Mouse (Mus musculus) MEL (cell line): ENCODE measurements around the gene Krt7. TPM values are rescaled to one million over a fixed set of nuclear protein-coding genes. Genes with fewer than 3 reads are reported as not detected.
A peak's percentile ranks its signal among the peaks of the same experiment; 100 is the strongest.

ENCODE experiments used
- DNase-seq: peaks from one replicate; pipeline ENCODE4 v3.0.0; 2011; ENCODE audit warnings: low read depth, low spot score
- H3K27ac ChIP-seq: 2 replicates; pipeline ENCODE4 v1.5.1; 2012; ENCODE audit warnings: low read depth, mild to moderate bottlenecking, control low read depth, low read length, moderate library complexity; ENCODE audit not compliant: control insufficient read depth
- H3K27me3 ChIP-seq, 2 experiments: fragments of 150-350 bp in 1 of 2; sonication (generic) in 1 of 2; 2 replicates each; pipeline ENCODE4 v1.6.1; 2012; ENCODE audit warnings: low read length in 2 of 2, mild to moderate bottlenecking in 2 of 2, improper control_type of control experiment in 1 of 2, moderate library complexity in 1 of 2; ENCODE audit not compliant: insufficient read depth in 2 of 2, control insufficient read depth in 1 of 2
- H3K36me3 ChIP-seq, 2 experiments: 2 replicates each; pipeline ENCODE4 v1.6.1; 2012 to 2014; ENCODE audit warnings: low read length in 2 of 2, improper control_type of control experiment in 1 of 2, inconsistent platforms in 1 of 2, mild to moderate bottlenecking in 1 of 2; ENCODE audit not compliant: insufficient read depth in 2 of 2, control insufficient read depth in 1 of 2
- H3K4me1 ChIP-seq, 2 experiments: fragments of 150-350 bp in 1 of 2; sonication (generic) in 1 of 2; 2 replicates each; pipeline ENCODE4 v1.6.1; 2012; ENCODE audit warnings: low read length in 2 of 2, improper control_type of control experiment in 1 of 2, mild to moderate bottlenecking in 1 of 2; ENCODE audit not compliant: insufficient read depth in 2 of 2, control insufficient read depth in 1 of 2
- H3K4me3 ChIP-seq, 2 experiments: fragments of 150-350 bp in 1 of 2; sonication (generic) in 1 of 2; 2 replicates each; pipeline ENCODE4 v1.5.1; 2012; ENCODE audit warnings: low read depth in 2 of 2, low read length in 2 of 2, mild to moderate bottlenecking in 2 of 2, moderate library complexity in 2 of 2, control low read depth in 1 of 2, improper control_type of control experiment in 1 of 2; ENCODE audit not compliant: control insufficient read depth in 1 of 2, insufficient read depth in 1 of 2
- H3K79me2 ChIP-seq: 2 replicates; pipeline ENCODE4 v1.6.1; 2012; ENCODE audit warnings: mild to moderate bottlenecking, low read length, moderate library complexity; ENCODE audit not compliant: control insufficient read depth, poor library complexity, insufficient read depth
- H3K9ac ChIP-seq: 2 replicates; pipeline ENCODE4 v1.6.1; 2012; ENCODE audit warnings: low read depth, mild to moderate bottlenecking, control low read depth, low read length, moderate library complexity; ENCODE audit not compliant: control insufficient read depth, poor library complexity, severe bottlenecking
- H3K9me3 ChIP-seq: fragments of 150-350 bp; sonication (generic); replicated peaks from 2 replicates; pipeline ENCODE4 v1.6.1; 2012; ENCODE audit warnings: mild to moderate bottlenecking, low read length, improper control_type of control experiment, moderate library complexity; ENCODE audit not compliant: insufficient read depth
- BHLHE40 ChIP-seq: IDR thresholded peaks from 2 replicates; pipeline ENCODE4 v1.6.1; 2012; ENCODE audit warnings: low read depth, mild to moderate bottlenecking, inconsistent platforms, low read length, improper control_type of control experiment, borderline replicate concordance
- CHD1 ChIP-seq: IDR thresholded peaks from 2 replicates; pipeline ENCODE4 v1.6.1; 2012; ENCODE audit warnings: low read depth, mild to moderate bottlenecking, inconsistent platforms, low read length, improper control_type of control experiment
- CTCF ChIP-seq, 3 experiments: IDR thresholded peaks in 2 of 3; conservative IDR thresholded peaks in 1 of 3; 2 replicates each; pipeline ENCODE4 v1.5.1; 2011 to 2012; ENCODE audit warnings: low read length in 3 of 3, low read depth in 2 of 3, mild to moderate bottlenecking in 2 of 3, improper control_type of control experiment in 1 of 3, inconsistent platforms in 1 of 3, mixed read lengths in 1 of 3, moderate library complexity in 1 of 3; ENCODE audit not compliant: control insufficient read depth in 1 of 3, insufficient read depth in 1 of 3, poor library complexity in 1 of 3, severe bottlenecking in 1 of 3
- E2F4 ChIP-seq: IDR thresholded peaks from 2 replicates; pipeline ENCODE4 v1.6.1; 2011; ENCODE audit warnings: low read depth, low read length, improper control_type of control experiment, borderline replicate concordance
- EP300 ChIP-seq, 2 experiments: IDR thresholded peaks; 2 replicates each; pipeline ENCODE4 v1.6.1; 2011; ENCODE audit warnings: improper control_type of control experiment in 2 of 2, low read length in 2 of 2, low read depth in 1 of 2, mild to moderate bottlenecking in 1 of 2
- ETS1 ChIP-seq: IDR thresholded peaks from 2 replicates; pipeline ENCODE4 v1.6.1; 2012; ENCODE audit warnings: low read depth, mild to moderate bottlenecking, inconsistent platforms, low read length, improper control_type of control experiment, moderate library complexity
- GABPA ChIP-seq: IDR thresholded peaks from 2 replicates; pipeline ENCODE4 v1.6.1; 2012; ENCODE audit warnings: low read depth, mild to moderate bottlenecking, inconsistent platforms, low read length, improper control_type of control experiment, moderate library complexity
- HCFC1 ChIP-seq: IDR thresholded peaks from 2 replicates; pipeline ENCODE4 v1.6.1; 2012; ENCODE audit warnings: low read depth, mild to moderate bottlenecking, inconsistent platforms, low read length, improper control_type of control experiment, moderate library complexity
- JUND ChIP-seq: IDR thresholded peaks from 2 replicates; pipeline ENCODE4 v1.6.1; 2011; ENCODE audit warnings: low read depth, mild to moderate bottlenecking, improper control_type of control experiment, low read length
- MAFK ChIP-seq: IDR thresholded peaks from 2 replicates; pipeline ENCODE4 v1.6.1; 2011; ENCODE audit warnings: low read depth, mild to moderate bottlenecking, low read length, improper control_type of control experiment, borderline replicate concordance
- MAX ChIP-seq: IDR thresholded peaks from 2 replicates; pipeline ENCODE4 v1.6.1; 2011; ENCODE audit warnings: low read length, improper control_type of control experiment
- MXI1 ChIP-seq: IDR thresholded peaks from 2 replicates; pipeline ENCODE4 v1.6.1; 2011; ENCODE audit warnings: mild to moderate bottlenecking, low read depth, low read length, improper control_type of control experiment
- NRF1 ChIP-seq: IDR thresholded peaks from 2 replicates; pipeline ENCODE4 v1.6.1; 2014; ENCODE audit warnings: low read depth, mild to moderate bottlenecking, inconsistent platforms, low read length, improper control_type of control experiment, moderate library complexity; ENCODE audit not compliant: poor library complexity, insufficient read depth, severe bottlenecking
- RAD21 ChIP-seq: IDR thresholded peaks from 2 replicates; pipeline ENCODE4 v1.6.1; 2011; ENCODE audit warnings: mild to moderate bottlenecking, low read depth, low read length, improper control_type of control experiment
- SMC3 ChIP-seq: IDR thresholded peaks from 2 replicates; pipeline ENCODE4 v1.6.1; 2011; ENCODE audit warnings: low read depth, low read length, improper control_type of control experiment
- TBP ChIP-seq: IDR thresholded peaks from 2 replicates; pipeline ENCODE4 v1.8.0; 2011; ENCODE audit warnings: low read depth, low read length, improper control_type of control experiment
- TCF12 ChIP-seq: IDR thresholded peaks from 2 replicates; pipeline ENCODE4 v1.6.1; 2014; ENCODE audit warnings: low read depth, mild to moderate bottlenecking, inconsistent platforms, low read length, improper control_type of control experiment, moderate library complexity
- UBTF ChIP-seq: IDR thresholded peaks from 2 replicates; pipeline ENCODE4 v1.6.1; 2012; ENCODE audit warnings: low read depth, mild to moderate bottlenecking, inconsistent platforms, low read length, improper control_type of control experiment, moderate library complexity, borderline replicate concordance; ENCODE audit not compliant: insufficient read depth
- USF1 ChIP-seq: IDR thresholded peaks from 2 replicates; pipeline ENCODE4 v1.6.1; 2014; ENCODE audit warnings: low read depth, mild to moderate bottlenecking, inconsistent platforms, low read length, improper control_type of control experiment, moderate library complexity
- USF2 ChIP-seq, 2 experiments: IDR thresholded peaks; 2 replicates each; pipeline ENCODE4 v1.6.1; 2011 to 2012; ENCODE audit warnings: improper control_type of control experiment in 2 of 2, low read length in 2 of 2, borderline replicate concordance in 1 of 2, inconsistent platforms in 1 of 2, low read depth in 1 of 2, mild to moderate bottlenecking in 1 of 2; ENCODE audit not compliant: insufficient read depth in 1 of 2
- ZC3H11A ChIP-seq: IDR thresholded peaks from 2 replicates; pipeline ENCODE4 v1.6.1; 2012; ENCODE audit warnings: low read depth, mild to moderate bottlenecking, inconsistent platforms, low read length, improper control_type of control experiment
- ZMIZ1 ChIP-seq: IDR thresholded peaks from 2 replicates; pipeline ENCODE4 v1.6.1; 2012; ENCODE audit warnings: low read depth, mild to moderate bottlenecking, inconsistent platforms, low read length, improper control_type of control experiment, moderate library complexity
- ZNF384 ChIP-seq: IDR thresholded peaks from 2 replicates; pipeline ENCODE4 v1.6.1; 2012; ENCODE audit warnings: low read depth, mild to moderate bottlenecking, inconsistent platforms, low read length, improper control_type of control experiment
- polyA plus RNA-seq, 2 experiments: library from polyadenylated mRNA; stranded (reverse) in 1 of 2; unstranded in 1 of 2; fragments of >175 nt in 1 of 2; fragments of >200 nt in 1 of 2; gene quantifications; 2 replicates each; pipeline versions ENCODE4 v1.2.1 to v1.2.4; 2012; ENCODE audit warnings: low replicate concordance in 2 of 2, low read depth in 1 of 2; ENCODE audit not compliant: insufficient read length in 2 of 2, insufficient read depth in 1 of 2, missing spikeins in 1 of 2
- total RNA-seq: library from RNA; depleted of rRNA; stranded (reverse); fragments of 300-350 nt; gene quantifications from 2 replicates; pipeline ENCODE4 v1.2.3, GENCODE M21; 2012

Gene Krt7
- total and polyA plus RNA-seq, 3 experiments = 0.03 to 0.04 TPM; not detected in 1

DNA sequence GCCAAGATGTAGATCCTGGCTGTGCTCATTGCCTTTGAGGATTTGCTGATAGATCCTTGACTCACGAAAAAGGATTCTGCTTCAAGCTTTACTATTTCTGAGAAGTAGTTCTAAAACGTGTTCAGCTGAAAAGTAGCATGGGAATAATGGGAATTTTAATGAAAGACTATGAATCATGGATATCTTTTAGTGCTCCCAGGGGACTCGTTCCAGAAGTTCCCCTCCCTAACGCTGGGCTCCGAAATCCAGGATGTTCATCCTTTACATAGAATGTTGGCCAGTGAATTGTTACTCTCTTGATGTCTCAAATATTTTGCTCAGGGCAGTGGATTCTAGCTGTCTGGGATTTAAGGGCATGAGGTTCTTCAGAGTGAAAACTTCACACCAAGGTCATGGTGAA, 18.6 kb upstream of the Krt7 start:
- H3K9me3 ChIP-seq = no peaks in the 10 kb centered on the region
- DNase-seq = no peak
- TF ChIP-seq ZNF384 = no peak
- TF ChIP-seq SMC3 = no peak
- no peak for TF ChIP-seq RAD21
- TF ChIP-seq NRF1 = no peak
- no peak for TF ChIP-seq TCF12
- TF ChIP-seq USF2 (IDR thresholded peaks at IDR 0.05; ENCODE audit: borderline replicate concordance in 1 of 2, insufficient read depth in 1 of 2, low read depth in 1 of 2, low read length in 2 of 2) = no peak
- no peak for TF ChIP-seq JUND
- TF ChIP-seq MAX = no peak
- no peak for TF ChIP-seq MAFK
- TF ChIP-seq GABPA = no peak
- TF ChIP-seq BHLHE40 = no peak
- no peak for TF ChIP-seq TBP
- TF ChIP-seq, all 39 proteins: peak for 0
- Histone ChIP-seq H3K36me3 (no peaks in the 10 kb centered on the region), H3K27ac (no peak overlapping the region), H3K4me3 (no peak overlapping the region), H3K4me1 (no peaks in the 10 kb centered on the region), H3K79me2 (no peaks in the 10 kb centered on the region), H3K27me3 (peaks cover 0 to 2% of the 10 kb centered on the region in 2 experiments; a peak in 2 of 4 replicates), H3K9ac (no peak overlapping the region)

- no peak for DNase-seq
- H3K4me3 ChIP-seq = no peak overlapping the region
- no peaks in the 10 kb centered on the region for H3K4me1 ChIP-seq
- H3K9ac ChIP-seq = no peak overlapping the region
- H3K27ac ChIP-seq = no peak overlapping the region
- no peaks in the 10 kb centered on the region for H3K36me3 ChIP-seq
- no peaks in the 10 kb centered on the region for H3K9me3 ChIP-seq
- TF ChIP-seq CTCF (IDR thresholded peaks at IDR 0.05 in 2 of 3, conservative IDR thresholded peaks at IDR 0.05 in 1 of 3; ENCODE audit: control insufficient read depth in 1 of 3, insufficient read depth in 1 of 3, low read depth in 2 of 3, low read length in 3 of 3, poor library complexity in 1 of 3, severe bottlenecking in 1 of 3) (peak in 1 of 3 experiments; percentile 15; a peak in 2 of 6 replicates), NRF1 (no peak)
- H3K79me2 ChIP-seq = no peaks in the 10 kb centered on the region
- peaks cover 0 to 5% of the 10 kb centered on the region in 2 experiments; a peak in 2 of 4 replicates for H3K27me3 ChIP-seq
These were observed 15.9 kb upstream of the Krt7 start for GRCm38 (mm10) chr15:101394908-101395307.

DNA sequence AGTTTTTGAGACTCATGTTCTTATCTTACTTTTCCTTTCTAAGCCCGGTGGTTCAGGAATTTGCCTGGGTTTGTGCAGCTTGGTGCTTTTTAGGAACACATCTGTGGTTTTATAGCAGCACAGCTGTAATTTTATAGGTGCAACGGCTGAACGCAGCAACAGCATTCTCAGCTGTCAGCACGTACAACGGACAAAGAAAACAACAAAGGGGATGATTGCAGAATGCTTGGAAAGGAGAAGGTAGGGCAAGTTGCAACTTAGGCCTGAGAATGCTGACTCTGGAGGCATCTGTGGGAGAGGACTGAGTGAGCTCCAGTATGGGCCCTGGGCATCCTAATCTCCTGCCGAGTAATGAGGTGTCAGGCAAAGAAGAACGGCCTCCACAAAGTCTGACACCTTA, 14.4 kb upstream of the Krt7 start:
- H3K4me3 ChIP-seq = no peak overlapping the region
- no peak for TF ChIP-seq E2F4
- no peak for TF ChIP-seq ZMIZ1
- no peak for TF ChIP-seq GABPA
- no peak for TF ChIP-seq ZC3H11A
- TF ChIP-seq TBP = no peak
- TF ChIP-seq EP300 (IDR thresholded peaks at IDR 0.05; ENCODE audit: low read depth in 1 of 2, low read length in 2 of 2) = no peak
- TF ChIP-seq RAD21 = no peak
- TF ChIP-seq ETS1 = no peak
- no peak for TF ChIP-seq NRF1
- TF ChIP-seq HCFC1 = no peak
- no peak for TF ChIP-seq UBTF
- TF ChIP-seq MXI1 = no peak
- no peak for TF ChIP-seq USF1
- TF ChIP-seq MAX = no peak
- TF ChIP-seq CHD1 = no peak

More for the DNA sequence above, 14.4 kb upstream of the Krt7 start:
- Histone ChIP-seq H3K79me2 (no peaks in the 10 kb centered on the region), H3K27ac (no peak overlapping the region), H3K4me1 (no peaks in the 10 kb centered on the region), H3K9ac (no peak overlapping the region), H3K9me3 (no peaks in the 10 kb centered on the region), H3K27me3 (peaks cover 0 to 6% of the 10 kb centered on the region in 2 experiments; a peak in 3 of 4 replicates), H3K36me3 (no peaks in the 10 kb centered on the region)
- no peak for DNase-seq
